Mouse (Mus musculus): ENCODE data around the gene Arhgap45. TPM values are rescaled to one million over a fixed set of nuclear protein-coding genes. Genes with fewer than 3 reads are reported as not detected.
A peak's percentile ranks its signal among the peaks of the same experiment; 100 is the strongest.

Arhgap45 gene
- polyA plus RNA-seq, 1 experiment: 218 TPM

GRCm38 (mm10) chr10:80013609-80014008, 2.8 kb upstream of the Arhgap45 start:
- TF ChIP-seq CTCF (IDR thresholded peaks at IDR 0.05; ENCODE audit: low read depth, low read length) (no peak), POLR2A (IDR thresholded peaks at IDR 0.05; ENCODE audit: borderline replicate concordance, low read depth, low read length) (no peak)
- Histone ChIP-seq H3K4me1 (ENCODE audit: control insufficient read depth, insufficient read depth, low read length) (peaks cover 6% of the 10 kb centered on the region), H3K4me3 (ENCODE audit: insufficient read depth, low read length) (no peak overlapping the region), H3K27ac (ENCODE audit: insufficient read depth, low read depth, low read length) (no peak overlapping the region)

GRCm38 (mm10) chr10:80014484-80015290, 1.8 kb upstream of the Arhgap45 start:
- H3K27ac ChIP-seq (ENCODE audit: insufficient read depth, low read depth, low read length): no peak overlapping the region
- H3K4me3 ChIP-seq (ENCODE audit: insufficient read depth, low read length): no peak overlapping the region
- peaks cover 14% of the 10 kb centered on the region for H3K4me1 ChIP-seq (ENCODE audit: control insufficient read depth, insufficient read depth, low read length)
- peak; percentile 45; the same call in 1 of the 2 replicates for TF ChIP-seq CTCF (IDR thresholded peaks at IDR 0.05; ENCODE audit: low read depth, low read length)
- TF ChIP-seq POLR2A (IDR thresholded peaks at IDR 0.05; ENCODE audit: borderline replicate concordance, low read depth, low read length): no peak

- peaks cover 16% of the 10 kb centered on the region for H3K4me1 ChIP-seq (ENCODE audit: control insufficient read depth, insufficient read depth, low read length)
- no peak overlapping the region for H3K27ac ChIP-seq (ENCODE audit: insufficient read depth, low read depth, low read length)
- no peak overlapping the region for H3K4me3 ChIP-seq (ENCODE audit: insufficient read depth, low read length)
- no peak for TF ChIP-seq CTCF (IDR thresholded peaks at IDR 0.05; ENCODE audit: low read depth, low read length)
- TF ChIP-seq POLR2A (IDR thresholded peaks at IDR 0.05; ENCODE audit: borderline replicate concordance, low read depth, low read length): no peak
These were observed 870 bp upstream of the Arhgap45 start for GRCm38 (mm10) chr10:80015583-80015982.

GRCm38 (mm10) chr10:80016931-80017330, 478 bp downstream of the Arhgap45 start:
- no peak for TF ChIP-seq POLR2A (IDR thresholded peaks at IDR 0.05; ENCODE audit: borderline replicate concordance, low read depth, low read length)
- no peak for TF ChIP-seq CTCF (IDR thresholded peaks at IDR 0.05; ENCODE audit: low read depth, low read length)
- H3K4me1 ChIP-seq (ENCODE audit: control insufficient read depth, insufficient read depth, low read length): peaks cover 17% of the 10 kb centered on the region
- H3K27ac ChIP-seq (ENCODE audit: insufficient read depth, low read depth, low read length): peak overlapping the region; percentile 83
- H3K4me3 ChIP-seq (ENCODE audit: insufficient read depth, low read length): peak overlapping the region; percentile 76

GRCm38 (mm10) chr10:80017361-80017760, 908 bp downstream of the Arhgap45 start:
- Histone ChIP-seq H3K4me3 (ENCODE audit: insufficient read depth, low read length) (peak overlapping the region; percentile 76), H3K27ac (ENCODE audit: insufficient read depth, low read depth, low read length) (peak overlapping the region; percentile 91), H3K4me1 (ENCODE audit: control insufficient read depth, insufficient read depth, low read length) (peaks cover 17% of the 10 kb centered on the region)
- TF ChIP-seq CTCF (IDR thresholded peaks at IDR 0.05; ENCODE audit: low read depth, low read length): no peak

GRCm38 (mm10) chr10:80017771-80018170, 1.3 kb downstream of the Arhgap45 start:
- H3K4me3 ChIP-seq (ENCODE audit: insufficient read depth, low read length): peak overlapping the region; percentile 76
- H3K4me1 ChIP-seq (ENCODE audit: control insufficient read depth, insufficient read depth, low read length): peaks cover 17% of the 10 kb centered on the region
- peak overlapping the region; percentile 91 for H3K27ac ChIP-seq (ENCODE audit: insufficient read depth, low read depth, low read length)
- TF ChIP-seq POLR2A (IDR thresholded peaks at IDR 0.05; ENCODE audit: borderline replicate concordance, low read depth, low read length) (no peak), CTCF (IDR thresholded peaks at IDR 0.05; ENCODE audit: low read depth, low read length) (no peak)

- Histone ChIP-seq H3K4me3 (ENCODE audit: insufficient read depth, low read length) (peak overlapping the region; percentile 57), H3K4me1 (ENCODE audit: control insufficient read depth, insufficient read depth, low read length) (peaks cover 24% of the 10 kb centered on the region), H3K27ac (ENCODE audit: insufficient read depth, low read depth, low read length) (peak overlapping the region; percentile 92)
- TF ChIP-seq CTCF (IDR thresholded peaks at IDR 0.05; ENCODE audit: low read depth, low read length): no peak
- no peak for TF ChIP-seq POLR2A (IDR thresholded peaks at IDR 0.05; ENCODE audit: borderline replicate concordance, low read depth, low read length)
These were observed 2.4 kb downstream of the Arhgap45 start for GRCm38 (mm10) chr10:80018739-80019297.

- Histone ChIP-seq H3K4me3 (ENCODE audit: insufficient read depth, low read length) (peak overlapping the region; percentile 40; the same call in 1 of the 2 replicates), H3K4me1 (ENCODE audit: control insufficient read depth, insufficient read depth, low read length) (peaks cover 30% of the 10 kb centered on the region)
These were observed 3.1 kb downstream of the Arhgap45 start for GRCm38 (mm10) chr10:80019471-80020131.

GRCm38 (mm10) chr10:80020191-80020590, 3.7 kb downstream of the Arhgap45 start:
- H3K27ac ChIP-seq (ENCODE audit: insufficient read depth, low read depth, low read length): no peak overlapping the region
- peaks cover 36% of the 10 kb centered on the region for H3K4me1 ChIP-seq (ENCODE audit: control insufficient read depth, insufficient read depth, low read length)
- H3K4me3 ChIP-seq (ENCODE audit: insufficient read depth, low read length): no peak overlapping the region
- no peak for TF ChIP-seq POLR2A (IDR thresholded peaks at IDR 0.05; ENCODE audit: borderline replicate concordance, low read depth, low read length)
- no peak for TF ChIP-seq CTCF (IDR thresholded peaks at IDR 0.05; ENCODE audit: low read depth, low read length)

More at GRCm38 (mm10) chr10:80019471-80020131, 3.1 kb downstream of the Arhgap45 start:
- H3K27ac ChIP-seq (ENCODE audit: insufficient read depth, low read depth, low read length): peak overlapping the region; percentile 72
- TF ChIP-seq CTCF (IDR thresholded peaks at IDR 0.05; ENCODE audit: low read depth, low read length) (no peak; the same call in 1 of the 2 replicates), POLR2A (IDR thresholded peaks at IDR 0.05; ENCODE audit: borderline replicate concordance, low read depth, low read length) (no peak)

Data from bone marrow macrophage, adult 2 months (primary cell).